Mouse (Mus musculus) erythroblast, embryonic 14.5 days (primary cell): ENCODE measurements around the gene Lsp1.

ENCODE experiments used
- GATA1 ChIP-seq: IDR thresholded peaks from 2 replicates; pipeline ENCODE4 v1.6.1; 2012; ENCODE audit warnings: low read length, inconsistent platforms, mixed read lengths
- TAL1 ChIP-seq: IDR thresholded peaks from 3 replicates; pipeline ENCODE4 v1.6.1; 2012; ENCODE audit warnings: low read length, inconsistent platforms, mixed read lengths

DNA sequence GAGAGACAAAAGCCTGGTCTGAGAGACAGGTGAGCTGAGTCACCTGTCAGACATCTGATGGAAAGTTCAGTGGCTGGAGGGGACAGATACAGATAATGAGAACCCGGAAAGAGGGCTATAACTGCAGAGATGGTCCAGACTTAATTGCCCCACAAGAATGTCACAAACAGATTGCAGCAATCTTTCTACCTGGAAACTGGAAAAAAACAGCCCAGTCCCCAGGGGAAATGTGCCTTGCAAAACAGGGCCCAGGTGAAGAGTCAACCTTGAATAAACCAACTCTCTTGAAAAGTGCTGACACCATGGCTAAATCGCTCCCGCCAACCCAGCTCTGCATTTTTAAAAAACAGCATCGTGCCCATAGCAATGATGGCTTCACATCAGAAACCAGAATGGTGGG lies 59.7 kb downstream of the Lsp1 start:
- TF ChIP-seq GATA1 (no peak), TAL1 (no peak)
